Mouse (Mus musculus) ES-Bruce4 (cell line): ENCODE results near the gene Slco2a1.

ENCODE experiments used
- CTCF ChIP-seq: IDR thresholded peaks from one replicate; pipeline ENCODE4 v1.8.1; 2011; ENCODE audit warnings: low read depth, low read length
- POLR2A ChIP-seq: IDR thresholded peaks from one replicate; pipeline ENCODE4 v1.8.1; 2011; ENCODE audit warnings: low read length; ENCODE audit not compliant: insufficient read depth

GRCm38 (mm10) chr9:102948706-102949105 is 39.8 kb upstream of the Slco2a1 start:
- TF ChIP-seq POLR2A (no peak), CTCF (no peak)
